Mouse (Mus musculus) heart, embryonic 11.5 days (tissue): ENCODE measurements around the gene Stk33. TPM values are rescaled to one million over a fixed set of nuclear protein-coding genes. Genes with fewer than 3 reads are reported as not detected.

Experiments used
- ATAC-seq: fragments of 200-750 bp; cut with Nextera tagmentation; replicated peaks from 2 replicates; pipeline ENCODE4 v1.8.0; 2017; ENCODE audit warnings: moderate library complexity; ENCODE audit not compliant: insufficient number of reproducible peaks, low FRiP score, low TSS enrichment
- H3K27ac ChIP-seq: fragments of 300-500 bp; sonication (generic); 2 replicates; pipeline ENCODE4 v1.5.1; 2014; ENCODE audit warnings: mild to moderate bottlenecking, low read depth, low read length
- H3K27me3 ChIP-seq: fragments of 300-500 bp; sonication (generic); 2 replicates; pipeline ENCODE4 v1.6.1; 2014; ENCODE audit warnings: mild to moderate bottlenecking, low read length, mixed read lengths; ENCODE audit not compliant: control insufficient read depth, insufficient read depth
- H3K36me3 ChIP-seq: fragments of 300-500 bp; sonication (generic); 2 replicates; pipeline ENCODE4 v1.6.1; 2014; ENCODE audit warnings: mild to moderate bottlenecking, low read length, moderate library complexity, mixed read lengths; ENCODE audit not compliant: control insufficient read depth, insufficient read depth
- H3K4me1 ChIP-seq: fragments of 300-500 bp; sonication (generic); 2 replicates; pipeline ENCODE4 v1.6.1; 2014; ENCODE audit warnings: low read length; ENCODE audit not compliant: control insufficient read depth, insufficient read depth
- H3K4me2 ChIP-seq: fragments of 300-500 bp; sonication (generic); 2 replicates; pipeline ENCODE4 v1.6.1; 2014; ENCODE audit warnings: mild to moderate bottlenecking, moderate library complexity
- H3K4me3 ChIP-seq: fragments of 300-500 bp; sonication (generic); 2 replicates; pipeline ENCODE4 v1.5.1; 2014; ENCODE audit warnings: low read depth, low read length
- H3K9ac ChIP-seq: fragments of 300-500 bp; sonication (generic); 2 replicates; pipeline ENCODE4 v1.6.1; 2014; ENCODE audit warnings: mild to moderate bottlenecking, low read depth, low read length, moderate library complexity
- H3K9me3 ChIP-seq: fragments of 300-500 bp; sonication (generic); replicated peaks from 2 replicates; pipeline ENCODE4 v1.6.1; 2016; ENCODE audit warnings: low read length; ENCODE audit not compliant: control insufficient read depth
- WGBS: fragments of 180-500 bp; shearing (Covaris S2); extraction: QIAGEN DNeasy Blood & Tissue Kit; methylation state at CpG from one replicate; pipeline ENCODE4 v1.1.7; 2014; ENCODE audit not compliant: insufficient replicate concordance; 5-methylcytosine and 5-hydroxymethylcytosine counted together
- polyA plus RNA-seq: library from polyadenylated mRNA; unstranded; fragments of >200 nt; fragmentation: Nextera tagmentation; extraction: Ambion mirVana; gene quantifications from 2 replicates; pipeline ENCODE4 v1.2.1, GENCODE M21; 2014

Stk33 gene
- polyA plus RNA-seq, 1 experiment from 2014 or later: 0.19 TPM

GRCm38 (mm10) chr7:109230806-109231205, 208.1 kb downstream of the Stk33 start:
- Histone ChIP-seq H3K27ac (no peak overlapping the region), H3K9me3 (no peaks in the 10 kb centered on the region), H3K27me3 (no peaks in the 10 kb centered on the region), H3K4me3 (no peak overlapping the region), H3K4me2 (no peak overlapping the region), H3K36me3 (no peaks in the 10 kb centered on the region), H3K4me1 (no peaks in the 10 kb centered on the region), H3K9ac (no peak overlapping the region)
- 17% methylated on average over 2 of the region's 2 CpGs for WGBS
- ATAC-seq: no peak

Other genes with a start within 250 kb of the Stk33 start
- 0.03 and 0.04 TPM in 2 replicates for gene Trim66, start 69.1 kb upstream of the Stk33 start, polyA plus RNA-seq
- gene Rpl27a, start 80.1 kb upstream of the Stk33 start, polyA plus RNA-seq: 88.2 and 106 TPM in 2 replicates